Mouse (Mus musculus): ENCODE data around the gene Ufd1. TPM values are rescaled to one million over a fixed set of nuclear protein-coding genes. Genes with fewer than 3 reads are reported as not detected.

Ufd1 gene
- total RNA-seq (2021): 100 to 1,000 TPM; 105 to 111 TPM
- long read RNA-seq, experiment 1, transcript Ufd1-201 (12 exons, 1,996 nt): major isoform, 103 of 120 reads
- long read RNA-seq, experiment 1, partial matches to known transcripts: 0 of 120 reads
- long read RNA-seq, experiment 1, other reads (novel, unspliced or antisense): 17 of 120 reads
- long read RNA-seq, experiment 2, transcript Ufd1-201 (12 exons, 1,996 nt): major isoform, 33 of 41 reads
- long read RNA-seq, experiment 2, partial matches to known transcripts: 1 of 41 reads
- long read RNA-seq, experiment 2, other reads (novel, unspliced or antisense): 7 of 41 reads

- peak; percentile 91 to 93 for DNase-seq
These were observed at the start of gene Ufd1, which contains the start of gene Cdc45 for GRCm38 (mm10) chr16:18811468-18812384. Gene Ufd1 (plus strand): TSS chr16:18811779. Gene Cdc45 (minus strand): TSS chr16:18811987.

GRCm38 (mm10) chr16:18762960-18763359 lies 48.6 kb upstream of the Ufd1 start:
- DNase-seq: no peak

- no peak for DNase-seq
These were observed 45.2 kb upstream of the Ufd1 start for GRCm38 (mm10) chr16:18766390-18766789.

GRCm38 (mm10) chr16:18769501-18769900 lies 42.1 kb upstream of the Ufd1 start:
- no peak for DNase-seq

- peak; percentile 28 to 47 for DNase-seq
These were observed 37.6 kb upstream of the Ufd1 start for GRCm38 (mm10) chr16:18773936-18774335.

GRCm38 (mm10) chr16:18775621-18776555 lies 35.7 kb upstream of the Ufd1 start:
- DNase-seq: peak; percentile 40 to 63

GRCm38 (mm10) chr16:18776556-18777100 lies 35.0 kb upstream of the Ufd1 start, which contains the start of gene Cldn5:
Gene Cldn5 (plus strand): TSS chr16:18776847.
- DNase-seq: peak; percentile 37 to 63

- peak; percentile 31 to 46 for DNase-seq
These were observed 34.2 kb upstream of the Ufd1 start for GRCm38 (mm10) chr16:18777101-18778080.

GRCm38 (mm10) chr16:18778461-18778860 lies 33.1 kb upstream of the Ufd1 start:
- no peak for DNase-seq

GRCm38 (mm10) chr16:18781810-18782209 lies 29.8 kb upstream of the Ufd1 start:
- DNase-seq: no peak

- DNase-seq: no peak
These were observed 26.6 kb upstream of the Ufd1 start for GRCm38 (mm10) chr16:18785025-18785424.

- DNase-seq: no peak
These were observed 26.1 kb upstream of the Ufd1 start for GRCm38 (mm10) chr16:18785485-18785884.

- no peak for DNase-seq
These were observed 24.9 kb upstream of the Ufd1 start for GRCm38 (mm10) chr16:18786652-18787051.

- DNase-seq: no peak
These were observed 22.8 kb upstream of the Ufd1 start for GRCm38 (mm10) chr16:18788627-18789406.

- DNase-seq: no peak
These were observed 16.2 kb upstream of the Ufd1 start for GRCm38 (mm10) chr16:18795223-18795899.

GRCm38 (mm10) chr16:18796645-18797044 lies 14.9 kb upstream of the Ufd1 start:
- no peak for DNase-seq

GRCm38 (mm10) chr16:18798151-18798550 lies 13.4 kb upstream of the Ufd1 start:
- peak; percentile 24 to 26 for DNase-seq

- DNase-seq: peak; percentile 65 to 74
These were observed 12.7 kb upstream of the Ufd1 start for GRCm38 (mm10) chr16:18798841-18799240.

GRCm38 (mm10) chr16:18805746-18806145 lies 5.8 kb upstream of the Ufd1 start:
- peak; percentile 61 to 65 for DNase-seq

Data from adrenal gland, postnatal 36 days (tissue).